Mouse (Mus musculus): ENCODE data around the gene Vmo1.
"Not testable (repeated sequence)": the region's sequence is repeated elsewhere in the genome, so short reads cannot be mapped to it uniquely, and the experiment has no call there.

Vmo1 gene

DNA sequence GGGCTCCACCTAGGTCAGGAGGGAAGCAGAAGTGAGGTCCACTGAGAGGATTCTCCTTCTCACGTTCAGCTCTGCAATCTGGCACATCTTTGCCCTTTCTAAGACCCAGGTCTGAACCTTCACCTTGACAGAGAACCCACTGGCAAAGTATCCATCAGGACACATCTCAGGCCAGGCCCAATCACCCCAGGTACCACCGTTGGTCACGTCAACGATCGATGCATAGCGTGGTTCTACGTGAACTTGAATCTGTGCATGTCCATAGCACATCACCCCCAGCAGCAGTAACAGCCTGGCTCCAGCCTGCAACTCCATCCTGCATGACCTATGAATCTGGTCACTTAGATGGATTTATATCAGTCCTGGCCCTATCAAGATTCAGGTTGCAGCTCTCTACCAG is at the start of gene Vmo1:
TSS of gene Vmo1 (minus strand) at position 329 of the 400 bp plus-strand sequence.
- DNase-seq, result no peak

DNA sequence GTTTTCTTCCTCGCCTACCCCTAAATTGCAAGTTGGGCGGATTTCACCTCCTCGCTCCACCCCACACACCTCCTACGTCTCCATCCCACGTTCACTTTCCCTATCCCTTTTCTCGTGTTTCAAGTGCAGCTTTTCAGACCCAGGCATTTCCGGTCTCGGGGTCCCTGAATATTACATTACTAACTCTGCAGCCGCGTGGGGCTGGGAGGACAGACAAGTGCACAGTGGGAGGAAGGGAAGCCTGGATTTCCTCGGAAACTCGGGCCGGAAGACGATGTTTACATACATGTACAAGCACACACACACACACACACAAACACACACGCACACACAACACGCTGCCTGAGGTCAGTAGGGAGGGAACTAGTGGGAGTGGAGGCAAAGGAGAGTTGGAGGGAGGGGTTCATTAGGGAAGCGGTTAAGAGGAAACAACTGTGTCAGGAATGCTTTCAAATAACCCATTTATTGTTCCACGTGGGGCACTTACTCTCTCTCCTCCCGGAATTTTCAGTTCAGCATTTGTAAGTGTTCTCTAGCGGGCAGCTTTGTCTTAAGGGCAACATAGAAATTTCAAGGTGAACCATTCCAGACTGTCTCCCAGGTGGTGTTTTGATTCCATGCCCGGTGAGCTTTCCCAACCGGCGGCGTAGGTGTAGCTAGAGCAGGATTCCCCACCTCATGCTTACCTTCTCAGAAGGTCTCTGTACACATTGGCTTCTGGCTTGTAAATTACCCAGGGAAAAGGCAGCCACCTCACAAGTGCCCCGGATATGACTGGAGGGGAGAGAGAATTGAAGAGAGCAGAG is 49.3 kb upstream of the Vmo1 start:
- DNase-seq, result peak; percentile 69

DNA sequence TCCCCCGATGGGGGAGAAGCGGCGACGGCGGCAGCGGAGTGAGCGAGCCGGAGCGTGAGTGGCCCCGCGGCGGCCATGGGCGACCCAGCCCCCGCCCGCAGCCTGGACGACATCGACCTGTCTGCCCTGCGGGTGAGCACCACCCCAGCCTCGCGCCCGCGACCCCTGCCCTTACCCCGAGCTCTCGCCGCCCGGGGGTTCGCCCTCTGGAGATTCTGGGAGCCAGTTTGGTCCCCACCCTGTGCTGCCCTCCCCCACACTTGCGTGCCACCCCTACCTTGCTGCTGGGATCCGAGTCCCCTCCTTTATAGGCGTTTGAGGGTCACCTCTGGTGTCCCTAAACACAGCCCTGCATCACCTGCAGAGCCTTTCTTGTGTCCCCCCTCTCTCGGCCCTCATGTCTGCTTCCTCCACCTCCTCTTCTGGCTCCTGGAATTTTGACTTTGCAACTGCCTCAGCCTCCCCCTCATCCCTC is 48.6 kb upstream of the Vmo1 start:
- no peak for DNase-seq

DNA sequence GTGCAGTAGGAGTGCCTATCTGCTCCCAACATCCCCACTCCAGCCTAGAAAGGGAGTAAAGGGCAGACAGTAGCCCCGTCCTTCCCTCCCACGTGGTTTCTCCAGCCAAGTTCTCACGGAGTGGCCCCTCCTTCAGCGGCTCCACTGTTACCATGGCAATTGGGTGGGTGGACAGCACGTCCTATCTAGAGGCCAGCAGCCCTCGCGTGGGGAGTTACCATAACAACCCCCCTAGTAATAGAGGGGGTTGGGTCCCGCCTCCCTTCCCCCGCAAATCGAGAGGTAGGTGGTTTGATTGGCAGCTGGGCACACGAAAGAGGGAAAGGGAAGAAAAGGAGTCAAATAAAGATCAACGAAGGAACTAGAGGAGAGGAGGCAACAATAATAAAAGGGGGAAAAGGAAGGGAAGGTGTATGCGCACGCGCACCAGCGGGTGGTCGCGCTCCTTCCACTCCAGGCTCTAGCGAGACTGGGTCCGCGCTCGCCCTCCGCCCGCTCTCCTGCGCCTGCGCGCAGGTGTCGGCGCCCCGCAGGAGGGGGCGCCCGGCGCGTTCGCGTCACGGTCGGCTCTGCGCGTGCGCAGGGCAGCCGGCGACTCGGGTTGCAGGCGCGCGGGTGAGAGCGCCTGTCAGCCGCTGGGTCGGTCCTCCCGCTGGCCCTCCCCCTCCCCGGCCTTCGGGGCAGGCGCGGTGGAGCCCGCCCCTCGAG is 48.0 kb upstream of the Vmo1 start, which contains the start of gene Mink1:
TSS of gene Mink1 (plus strand) at position 595 of the 708 bp plus-strand sequence.
- DNase-seq, result peak; percentile 87

DNA sequence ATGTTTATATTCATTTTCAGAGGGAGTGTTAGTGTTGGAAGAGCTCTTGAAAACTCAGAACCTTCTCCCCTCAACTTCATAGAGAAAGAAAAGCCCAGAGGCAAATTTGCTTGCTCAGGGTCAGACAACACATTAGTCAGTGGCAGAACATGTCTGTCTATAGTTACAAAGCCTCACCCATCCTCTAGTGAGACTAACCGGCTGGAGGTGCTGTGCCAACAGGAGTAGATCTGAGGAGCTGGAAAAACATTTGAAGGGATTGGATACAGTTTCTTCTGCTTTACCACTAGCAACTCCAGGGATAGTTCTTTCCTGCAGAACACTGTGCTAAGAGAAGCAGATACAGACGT is 47.5 kb upstream of the Vmo1 start:
- DNase-seq, result no peak

DNA sequence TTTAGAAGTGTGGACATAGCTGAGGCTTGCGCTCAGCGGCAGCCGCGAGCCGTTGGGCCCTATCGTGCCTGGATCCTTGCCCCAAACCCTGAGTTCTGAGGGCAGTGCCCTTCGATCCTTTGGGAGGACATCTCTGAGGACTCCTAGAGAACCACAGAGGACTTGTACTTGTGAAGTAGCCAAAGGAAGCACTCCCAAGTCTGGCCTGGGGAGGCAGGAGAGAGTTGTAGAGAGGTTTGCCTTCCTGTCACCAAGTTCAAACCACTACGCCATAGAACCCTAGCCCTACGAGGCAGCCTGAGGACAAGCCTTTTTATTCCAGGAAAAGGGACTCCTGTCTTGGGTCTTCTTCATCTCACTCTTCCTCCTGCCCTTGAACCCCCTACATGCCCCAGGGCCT is 43.1 kb upstream of the Vmo1 start:
- no peak for DNase-seq

DNA sequence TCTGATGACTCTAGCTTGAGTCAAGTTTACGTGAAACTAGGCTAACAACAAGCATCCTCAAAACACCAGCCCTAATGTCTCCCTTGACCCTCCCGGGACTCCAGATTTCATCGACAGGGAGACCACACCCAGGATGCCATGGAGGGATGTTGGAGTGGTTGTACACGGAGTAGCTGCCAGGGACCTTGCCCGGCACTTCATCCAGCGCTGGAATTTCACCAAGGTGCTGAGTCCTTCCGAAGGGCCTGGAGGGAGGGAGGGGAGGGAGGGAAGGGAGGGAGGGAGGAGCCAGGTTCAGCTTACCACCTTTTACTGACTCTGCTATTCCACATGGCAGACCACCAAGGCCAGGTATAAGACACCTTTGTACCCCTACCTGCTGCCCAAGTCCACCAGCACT is 39.5 kb upstream of the Vmo1 start:
- no peak for DNase-seq

DNA sequence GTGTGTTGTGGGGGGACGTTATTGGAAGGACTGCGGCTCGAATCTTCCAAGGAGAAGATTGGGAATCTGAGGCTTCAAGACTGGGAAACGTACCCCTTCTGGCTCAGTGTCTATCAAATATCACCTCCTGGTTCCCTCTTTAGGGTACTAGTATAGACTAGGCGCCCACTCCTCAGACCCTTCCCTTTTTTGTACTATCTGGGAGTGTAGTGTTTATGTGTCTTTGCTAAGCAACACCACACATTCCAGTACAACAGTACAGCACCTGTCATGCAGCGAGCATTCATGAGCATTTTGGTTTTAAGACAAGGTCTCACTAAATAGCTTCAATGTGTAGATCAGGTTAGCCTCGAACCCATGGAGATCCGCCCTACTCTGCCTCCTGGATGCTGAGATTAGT is 37.1 kb upstream of the Vmo1 start:
- DNase-seq, result no peak

DNA sequence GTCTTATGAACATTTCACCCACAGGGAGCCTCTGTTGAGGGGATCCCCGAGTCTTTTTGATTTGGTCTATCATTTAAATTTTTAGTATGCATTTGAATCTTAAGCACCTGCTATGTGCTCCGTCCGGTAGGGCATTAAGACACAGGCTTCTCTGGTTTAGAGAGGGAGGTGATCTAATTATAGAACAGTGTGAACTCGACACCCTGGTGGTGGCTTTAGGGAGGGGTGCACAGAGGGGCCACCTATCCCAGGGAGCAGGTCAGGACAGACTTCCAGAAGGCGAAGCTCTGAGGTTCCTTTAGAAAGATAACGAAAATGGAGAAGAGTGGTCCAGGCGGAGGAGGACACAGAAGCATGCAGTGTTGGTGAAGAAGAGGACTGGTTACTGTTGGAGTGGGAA is 30.1 kb upstream of the Vmo1 start:
- DNase-seq, result no peak

DNA sequence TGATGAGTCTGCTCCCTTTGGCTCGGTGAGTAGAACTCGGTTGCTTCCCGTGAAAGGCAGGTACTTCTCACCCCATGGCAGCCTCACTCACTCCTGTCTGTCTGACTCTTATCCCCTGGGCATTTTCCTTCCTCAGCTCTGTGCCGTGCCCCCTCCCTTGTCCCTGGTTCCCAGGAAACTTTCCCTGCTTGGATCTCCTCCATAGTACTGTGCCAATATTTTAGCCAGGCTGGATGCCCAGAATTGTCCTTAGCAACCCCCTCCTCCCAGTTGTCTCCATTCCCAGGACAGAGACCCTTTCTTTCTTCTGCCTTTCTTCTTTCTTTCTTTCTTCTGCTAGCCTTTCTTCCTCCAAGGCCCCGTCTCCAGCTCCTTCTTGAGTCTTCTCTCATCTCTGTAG is 27.0 kb upstream of the Vmo1 start:
- no peak for DNase-seq

DNA sequence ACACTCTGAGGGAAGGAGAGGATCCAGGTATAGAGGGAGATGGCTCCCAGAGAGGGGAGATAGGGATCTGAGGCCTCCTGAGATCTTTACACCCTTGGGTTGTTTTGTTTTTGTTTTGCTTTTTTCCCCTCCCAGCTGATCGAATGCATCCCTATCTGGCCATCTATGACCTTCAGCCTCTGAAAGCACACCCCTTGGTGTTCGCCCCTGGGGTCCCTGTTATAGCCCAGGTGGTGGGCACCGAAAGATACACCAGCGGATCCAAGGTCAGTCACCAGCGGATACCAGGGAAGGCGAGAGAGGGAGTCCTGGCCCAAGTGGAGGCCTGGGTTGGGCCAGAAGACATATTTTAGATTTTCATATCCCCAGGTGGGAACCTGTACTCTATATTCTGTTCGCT is 26.5 kb upstream of the Vmo1 start:
- no peak for DNase-seq

DNA sequence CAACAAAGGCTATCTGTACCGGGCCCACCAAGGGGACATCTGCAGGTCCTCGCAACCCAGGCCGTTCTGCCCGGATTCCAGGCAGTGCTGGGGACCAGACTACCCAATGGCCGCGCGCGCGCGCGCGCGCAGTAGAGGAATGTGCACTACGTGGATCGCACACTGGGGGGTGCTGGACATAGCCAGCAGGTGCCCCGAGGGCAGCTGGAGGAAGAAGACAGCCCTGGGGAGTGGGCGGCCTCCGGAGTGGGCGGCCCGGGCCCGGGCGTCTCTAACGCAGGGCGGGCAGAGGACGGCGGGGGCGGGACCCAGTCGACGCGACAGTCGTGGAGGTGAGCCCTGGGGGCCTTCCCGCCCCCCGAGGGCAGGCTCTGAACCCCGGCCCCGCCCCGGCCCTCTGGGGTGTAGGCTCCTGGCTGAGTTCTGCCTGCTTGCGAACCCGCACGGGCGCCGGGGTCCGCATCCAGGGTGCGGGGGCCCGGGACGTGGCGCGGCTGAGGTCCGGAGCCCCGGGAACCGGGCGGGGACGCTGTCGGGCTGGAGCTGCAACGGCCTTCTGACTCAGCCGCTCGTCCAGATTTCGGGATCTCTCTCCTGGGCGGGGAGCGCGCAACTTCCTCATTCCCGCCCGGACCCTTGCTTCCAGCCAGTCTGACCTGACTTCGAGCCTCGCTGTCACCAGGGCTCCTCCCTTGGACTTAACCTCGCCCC is 25.6 kb upstream of the Vmo1 start, which contains the start of gene Pld2:
TSS of gene Pld2 (plus strand) at position 188 of the 711 bp plus-strand sequence.
- DNase-seq, result peak; percentile 87

DNA sequence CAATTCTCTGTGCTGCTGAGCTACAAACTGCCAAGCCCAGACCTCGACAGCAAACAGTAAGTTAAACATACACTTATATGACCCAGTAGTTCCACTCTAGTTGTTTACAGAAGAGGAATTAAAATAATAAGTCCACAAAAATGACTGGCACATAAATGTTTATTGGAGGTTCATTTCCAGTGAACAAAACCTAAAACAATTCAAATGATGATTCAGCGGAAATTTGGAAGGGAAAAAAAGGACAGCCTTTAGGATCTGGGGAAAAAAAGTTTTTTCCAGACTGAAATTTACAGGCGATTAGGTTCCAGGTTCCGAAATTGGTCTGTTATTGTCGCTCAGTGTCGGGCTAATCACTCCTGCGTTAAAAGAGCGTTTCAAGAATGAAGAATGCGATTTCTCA is 25.0 kb upstream of the Vmo1 start:
- no peak for DNase-seq

DNA sequence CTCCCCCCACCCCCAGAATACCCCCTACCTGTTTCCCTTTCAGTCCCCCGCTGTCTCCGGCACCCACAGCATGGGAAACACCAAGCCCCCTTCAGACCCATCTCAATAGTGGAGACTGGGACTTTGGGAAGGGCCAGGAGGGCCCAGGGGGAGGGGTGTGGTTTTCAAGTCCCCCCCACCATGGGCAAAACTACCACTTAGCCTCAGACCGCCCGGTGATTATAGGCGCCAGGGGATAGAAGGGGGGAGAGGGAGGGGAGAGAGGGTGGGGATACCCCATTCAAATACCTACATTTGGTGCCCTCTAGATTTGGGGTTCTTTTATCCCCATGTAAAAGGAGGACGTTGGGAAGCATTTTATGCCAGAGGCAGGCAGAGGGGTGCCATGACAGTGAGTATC is 18.4 kb upstream of the Vmo1 start, which contains the start of gene Gm40193:
TSS of gene Gm40193 (minus strand) at position 101 of the 400 bp plus-strand sequence.
- no peak for DNase-seq

DNA sequence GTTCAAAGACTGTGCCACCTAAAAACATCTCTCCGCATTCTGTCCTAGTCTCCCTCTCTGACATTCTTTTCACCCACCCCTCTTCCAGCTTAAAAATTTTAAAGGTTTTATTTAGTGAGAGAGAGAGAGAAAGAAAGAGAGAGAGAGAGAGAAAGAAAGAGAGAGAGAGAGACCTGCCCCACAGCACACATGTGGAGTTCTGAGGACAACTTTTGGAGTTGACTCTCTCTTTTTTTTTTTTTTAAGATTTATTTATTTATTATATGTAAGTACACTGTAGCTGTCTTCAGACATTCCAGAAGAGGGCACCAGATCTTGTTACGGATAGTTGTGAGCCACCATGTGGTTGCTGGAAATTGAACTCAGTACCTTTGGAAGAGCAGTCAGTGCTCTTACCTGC is 16.6 kb upstream of the Vmo1 start:
- DNase-seq, result not testable (repeated sequence)

DNA sequence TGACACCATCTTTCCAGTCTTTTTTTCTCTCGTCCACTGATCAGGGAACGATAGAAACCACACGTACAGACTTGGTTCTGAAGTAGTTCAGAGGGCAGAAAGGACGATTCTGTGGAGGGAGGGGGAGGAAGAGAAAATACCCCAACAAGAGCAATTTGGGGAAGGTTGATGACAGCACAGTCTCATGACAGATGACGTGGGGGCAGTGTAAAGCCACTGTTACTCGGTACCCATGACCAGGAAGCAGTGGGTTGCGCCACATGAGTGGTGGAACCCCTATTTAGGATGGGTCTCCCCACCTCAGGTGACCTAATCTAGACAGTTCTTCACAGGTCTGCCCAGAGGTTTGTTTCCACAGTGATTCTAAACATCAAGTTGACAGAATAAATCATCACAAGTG is 14.2 kb upstream of the Vmo1 start:
- no peak for DNase-seq

DNA sequence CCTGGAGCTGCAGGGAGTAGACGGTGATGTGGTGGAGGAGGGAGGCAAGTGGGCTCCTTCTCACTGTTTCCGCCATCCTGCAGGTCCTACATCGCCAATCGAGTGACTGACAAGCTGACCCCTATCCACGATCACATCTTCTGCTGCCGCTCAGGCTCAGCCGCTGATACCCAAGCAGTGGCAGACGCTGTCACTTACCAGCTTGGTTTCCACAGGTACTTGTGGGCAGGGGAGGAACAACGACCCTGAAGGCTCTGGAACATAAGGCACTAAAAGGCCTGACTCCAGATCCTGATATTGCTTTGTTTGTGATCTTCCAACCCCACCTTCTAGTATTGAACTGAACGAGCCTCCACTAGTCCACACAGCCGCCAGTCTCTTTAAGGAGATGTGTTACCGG is 11.8 kb upstream of the Vmo1 start:
- no peak for DNase-seq

DNA sequence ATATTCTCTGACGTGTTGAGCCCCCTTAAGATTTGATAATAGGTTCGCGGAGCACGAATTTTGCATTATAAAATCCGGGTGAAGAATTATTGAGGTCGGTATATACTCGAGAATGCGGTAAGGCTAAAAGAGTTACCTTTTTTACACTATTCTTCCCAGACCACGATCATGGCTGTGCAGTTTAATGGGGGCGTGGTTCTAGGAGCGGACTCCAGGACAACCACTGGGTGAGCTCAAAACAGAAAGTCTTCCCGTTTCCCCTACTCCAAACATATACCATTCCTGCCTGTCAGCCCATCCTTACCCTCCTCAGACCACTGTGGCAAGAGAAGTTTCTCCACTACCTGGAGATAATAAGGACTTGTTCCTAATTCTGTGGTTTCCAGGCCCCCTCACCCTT is 11.3 kb upstream of the Vmo1 start:
- no peak for DNase-seq

DNA sequence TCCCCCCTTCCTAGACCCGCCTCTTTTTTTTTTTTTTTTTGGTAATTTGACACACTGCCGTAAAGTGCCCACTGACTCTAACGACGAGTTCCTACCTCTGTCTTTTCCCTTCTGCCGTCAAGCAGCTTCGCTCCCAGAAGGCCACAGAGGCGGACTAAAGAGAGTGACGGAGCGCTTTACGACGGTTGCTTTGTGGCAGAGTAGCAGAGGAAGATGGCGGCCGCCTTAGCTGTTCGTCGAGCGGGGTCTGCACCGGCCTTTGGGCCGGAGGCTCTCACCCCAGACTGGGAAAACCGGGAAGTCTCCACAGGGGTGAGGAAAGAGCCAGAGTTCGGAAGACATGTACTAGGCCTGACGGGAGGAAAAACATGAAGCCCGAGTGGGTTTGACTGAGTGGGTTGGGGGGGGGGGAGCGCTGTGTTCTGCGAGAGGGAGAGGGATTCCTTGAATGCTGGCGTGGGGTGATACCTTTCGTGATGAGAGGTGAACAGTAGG is 10.8 kb upstream of the Vmo1 start, which contains the start of gene Psmb6:
TSS of gene Psmb6 (plus strand) at position 184 of the 495 bp plus-strand sequence.
- DNase-seq, result peak; percentile 90

DNA sequence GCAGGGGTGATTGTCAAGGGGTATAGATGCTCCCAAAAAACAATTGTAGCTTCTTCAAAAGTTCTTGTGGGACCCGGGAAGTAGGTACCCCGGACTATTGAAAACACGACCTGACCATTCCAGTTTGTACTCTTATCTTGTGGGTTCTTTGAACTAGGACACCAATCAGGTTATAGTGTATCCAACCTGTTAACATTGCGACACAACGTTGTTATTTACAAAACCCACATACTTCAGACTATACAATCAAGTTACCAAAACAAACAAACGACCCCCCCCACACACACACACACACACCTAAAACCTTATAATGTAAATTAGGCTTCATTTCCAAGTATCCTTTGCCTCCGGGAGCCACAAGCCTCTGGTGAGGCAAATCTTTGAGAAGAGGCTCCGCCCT is 10.4 kb upstream of the Vmo1 start:
- no peak for DNase-seq

DNA sequence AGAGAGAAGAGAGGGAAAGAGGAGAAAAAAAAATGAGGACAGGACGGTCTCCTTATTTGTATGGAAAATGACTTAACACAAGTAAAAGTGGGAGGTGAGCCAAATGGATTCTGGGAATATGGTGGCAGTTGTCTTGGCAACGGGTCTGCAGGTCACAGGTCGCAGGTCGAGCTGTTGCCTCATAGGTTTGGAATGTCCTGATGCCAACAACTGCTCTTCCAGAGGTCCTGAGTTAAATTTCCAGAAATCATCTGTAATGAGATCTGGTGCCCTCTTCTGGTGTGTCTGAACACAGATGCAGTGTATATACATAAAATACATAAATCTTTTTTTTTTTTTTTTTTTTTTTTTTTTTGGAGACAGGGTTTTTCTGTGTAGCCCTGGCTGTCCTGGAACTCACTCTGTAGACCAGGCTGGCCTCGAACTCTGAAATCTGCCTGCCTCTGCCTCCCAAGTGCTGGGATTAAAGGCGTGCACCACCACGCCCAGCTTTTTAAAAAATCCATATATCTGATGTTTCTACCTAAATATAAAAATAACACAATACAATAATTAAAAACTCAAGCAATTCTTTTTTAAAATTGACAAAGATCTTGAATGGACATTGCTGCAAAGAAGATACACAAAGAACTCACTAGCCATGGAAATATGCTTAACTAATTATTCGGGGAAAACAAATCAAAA is 9.0 kb upstream of the Vmo1 start:
- not testable (repeated sequence) for DNase-seq

DNA sequence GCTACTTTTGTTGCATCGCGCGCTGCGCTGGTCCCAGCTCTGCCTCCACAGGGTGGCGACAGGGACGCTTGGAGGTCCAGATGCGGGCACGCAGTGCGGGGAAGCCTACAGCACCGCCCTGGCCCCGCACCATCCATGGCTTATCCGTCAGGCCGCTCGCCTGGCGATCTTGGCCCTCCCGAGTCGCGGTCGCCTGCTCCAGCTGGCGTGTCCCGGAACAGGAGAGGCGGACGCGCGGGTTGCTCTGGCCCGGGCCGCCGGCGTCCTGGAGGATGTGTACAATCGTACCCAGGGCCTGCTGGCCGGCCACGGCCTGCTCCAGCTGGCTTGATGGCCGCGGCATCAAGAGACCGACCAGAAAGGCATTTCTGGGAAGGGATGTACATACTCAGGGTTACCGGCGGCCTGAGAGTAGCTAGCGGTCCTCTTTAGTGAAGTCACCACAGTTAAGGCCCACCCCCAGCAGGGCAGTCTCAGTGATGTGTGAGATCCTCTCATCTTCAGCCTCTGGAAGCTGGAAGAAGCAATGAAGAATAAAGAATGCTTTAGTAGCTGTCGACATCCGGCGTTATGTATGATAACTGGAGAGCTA is 5.9 kb upstream of the Vmo1 start:
- DNase-seq, result peak; percentile 52
